ENCODE assay signal across 9 mouse cellular contexts in genomic region chr10:11361985-11362692, GRCm38 (mm10). TPM values are rescaled to one million over a fixed set of nuclear protein-coding genes. Genes with fewer than 3 reads are reported as not detected.
DNase-seq lines count a peak whose midpoint lies in the region; ATAC-seq and TF ChIP-seq lines count a peak whose summit lies in the region.
"Had no signal": no experiment of that assay in that cellular context is flagged by ENCODE, and none has a peak within 500 bp of the region (broad histone marks: within the 10 kb centered on the region; RNA-seq: fewer than 3 reads in every experiment).

No protein-coding gene starts in this region.

- no peaks in the 10 kb centered on the region for H3K36me3 ChIP-seq in kidney, adult 2 months (ENCODE audit: control insufficient read depth, insufficient read depth, low read length)
- no peaks in the 10 kb centered on the region for H3K36me3 ChIP-seq in kidney, embryonic 14.5 days (ENCODE audit: control insufficient read depth, insufficient read depth, low read length)
- no peaks in the 10 kb centered on the region for H3K36me3 ChIP-seq in MEL (ENCODE audit: control insufficient read depth in 1 of 2, insufficient read depth in 2 of 2, low read length in 2 of 2)
- H3K36me3 ChIP-seq in forebrain, embryonic 12.5 days (replicated peaks) = no peaks in the 10 kb centered on the region
- H3K36me3 ChIP-seq: embryonic facial prominence, embryonic 15.5 days; limb, embryonic 13.5 days had no signal

- H3K4me3 ChIP-seq in kidney, adult 2 months (ENCODE audit: insufficient read depth, low read depth, low read length) = no peak overlapping the region
- H3K4me3 ChIP-seq in kidney, embryonic 14.5 days (ENCODE audit: low read length) = no peak overlapping the region
- H3K4me3 ChIP-seq in MEL (ENCODE audit: control insufficient read depth in 1 of 2, insufficient read depth in 1 of 2, low read depth in 2 of 2, low read length in 2 of 2) = no peak overlapping the region
- H3K4me3 ChIP-seq in forebrain, embryonic 12.5 days (replicated peaks) = no peak overlapping the region
- H3K4me3 ChIP-seq: embryonic facial prominence, embryonic 15.5 days; limb, embryonic 13.5 days had no signal

- H3K9ac ChIP-seq in kidney, embryonic 14.5 days (ENCODE audit: low read depth, low read length) = no peak overlapping the region
- no peak overlapping the region for H3K9ac ChIP-seq in MEL (ENCODE audit: control insufficient read depth, low read depth, low read length, poor library complexity, severe bottlenecking)
- H3K9ac ChIP-seq in forebrain, embryonic 12.5 days = no peak overlapping the region
- H3K9ac ChIP-seq: embryonic facial prominence, embryonic 15.5 days; limb, embryonic 13.5 days had no signal

- no peak for TF ChIP-seq POLR2A in kidney, adult 2 months (IDR thresholded peaks at IDR 0.05; ENCODE audit: low read depth, low read length)
- no peak for TF ChIP-seq POLR2A in MEL (IDR thresholded peaks at IDR 0.05; ENCODE audit: control insufficient read depth in 1 of 2, insufficient read depth in 1 of 2, low read depth in 1 of 2, low read length in 2 of 2, poor library complexity in 1 of 2)

- WGBS in kidney, adult 2 months = 67% methylated on average over 5 of the region's 5 CpGs
- 60% methylated on average over 5 of the region's 5 CpGs for WGBS in kidney, embryonic 14.5 days
- WGBS in forebrain, embryonic 12.5 days = 64% methylated on average over 5 of the region's 5 CpGs

- no peak for TF ChIP-seq EP300 in MEL (IDR thresholded peaks at IDR 0.05; ENCODE audit: low read depth in 1 of 2, low read length in 2 of 2)

- H3K4me2 ChIP-seq in kidney, embryonic 14.5 days (replicated peaks; ENCODE audit: low read depth, low read length) = no peak overlapping the region
- H3K4me2 ChIP-seq in forebrain, embryonic 12.5 days = no peak overlapping the region
- H3K4me2 ChIP-seq: embryonic facial prominence, embryonic 15.5 days; limb, embryonic 13.5 days had no signal

- TF ChIP-seq RAD21 in MEL (IDR thresholded peaks at IDR 0.05; ENCODE audit: low read depth, low read length) = peak; percentile 62

- no peaks in the 10 kb centered on the region for H3K9me3 ChIP-seq in kidney, embryonic 14.5 days (ENCODE audit: control insufficient read depth, low read length)
- no peaks in the 10 kb centered on the region for H3K9me3 ChIP-seq in MEL (replicated peaks; ENCODE audit: insufficient read depth, low read length)
- H3K9me3 ChIP-seq in forebrain, embryonic 12.5 days = no peaks in the 10 kb centered on the region
- H3K9me3 ChIP-seq: embryonic facial prominence, embryonic 15.5 days; limb, embryonic 13.5 days had no signal

- TF ChIP-seq CTCF in kidney, adult 2 months (conservative IDR thresholded peaks at IDR 0.05; ENCODE audit: insufficient read depth, insufficient read length, low read depth, low read length) = peak; percentile 42
- peak in 2 of 3 experiments; percentile 59 to 72; a peak in 4 of 6 replicates for TF ChIP-seq CTCF in MEL (IDR thresholded peaks at IDR 0.05 in 2 of 3, conservative IDR thresholded peaks at IDR 0.05 in 1 of 3; ENCODE audit: control insufficient read depth in 1 of 3, insufficient read depth in 1 of 3, low read depth in 2 of 3, low read length in 3 of 3, poor library complexity in 1 of 3, severe bottlenecking in 1 of 3)

- H3K4me1 ChIP-seq in kidney, adult 2 months (ENCODE audit: control insufficient read depth, insufficient read depth, low read length) = no peaks in the 10 kb centered on the region
- no peaks in the 10 kb centered on the region for H3K4me1 ChIP-seq in kidney, embryonic 14.5 days (ENCODE audit: control insufficient read depth, insufficient read depth, low read length)
- H3K4me1 ChIP-seq in MEL (ENCODE audit: control insufficient read depth in 1 of 2, insufficient read depth in 2 of 2, low read length in 2 of 2) = no peaks in the 10 kb centered on the region
- no peaks in the 10 kb centered on the region for H3K4me1 ChIP-seq in forebrain, embryonic 12.5 days
- H3K4me1 ChIP-seq: embryonic facial prominence, embryonic 15.5 days; limb, embryonic 13.5 days had no signal

- no peaks in the 10 kb centered on the region for H3K79me2 ChIP-seq in MEL (ENCODE audit: control insufficient read depth, insufficient read depth, low read length, poor library complexity)

- no peaks in the 10 kb centered on the region for H3K27me3 ChIP-seq in kidney, adult 2 months (replicated peaks; ENCODE audit: control insufficient read depth, insufficient read depth, low read length)
- H3K27me3 ChIP-seq in kidney, embryonic 14.5 days (ENCODE audit: control insufficient read depth, insufficient read depth, low read length) = no peaks in the 10 kb centered on the region
- H3K27me3 ChIP-seq in MEL (ENCODE audit: control insufficient read depth in 1 of 2, insufficient read depth in 2 of 2, low read length in 2 of 2) = no peaks in the 10 kb centered on the region
- no peaks in the 10 kb centered on the region for H3K27me3 ChIP-seq in forebrain, embryonic 12.5 days
- H3K27me3 ChIP-seq: embryonic facial prominence, embryonic 15.5 days; limb, embryonic 13.5 days had no signal

- no peak; the same call in 1 of the 2 replicates for ATAC-seq in kidney, embryonic 14.5 days (ENCODE audit: low FRiP score, low TSS enrichment)
- ATAC-seq in forebrain, embryonic 12.5 days (ENCODE audit: low FRiP score) = peak; percentile 69; the same call in 1 of the 2 replicates

- DNase-seq in kidney, adult 2 months = peak; percentile 60
- peak; percentile 61 for DNase-seq in 416B (ENCODE audit: low read depth)
- DNase-seq in MEL (ENCODE audit: low read depth, low spot score) = peak; percentile 69
- peak; percentile 35 for DNase-seq in lung, postnatal 25 days (ENCODE audit: low spot score)
- no peak for DNase-seq in yolk sac, embryonic 10.5 days (ENCODE audit: low spot score)

- no peak overlapping the region for H3K27ac ChIP-seq in kidney, adult 2 months (ENCODE audit: insufficient read depth, low read depth, low read length)
- no peak overlapping the region for H3K27ac ChIP-seq in kidney, embryonic 14.5 days (ENCODE audit: low read depth, low read length)
- H3K27ac ChIP-seq in MEL (ENCODE audit: control insufficient read depth, low read depth, low read length) = no peak overlapping the region
- H3K27ac ChIP-seq in forebrain, embryonic 12.5 days = no peak overlapping the region
- H3K27ac ChIP-seq: embryonic facial prominence, embryonic 15.5 days; limb, embryonic 13.5 days had no signal

TF ChIP-seq in MEL, 35 proteins besides CTCF, POLR2A, EP300 and RAD21:
- TF ChIP-seq USF2 (IDR thresholded peaks at IDR 0.05; ENCODE audit: borderline replicate concordance in 1 of 2, insufficient read depth in 1 of 2, low read depth in 1 of 2, low read length in 2 of 2) (no peak), TCF12 (IDR thresholded peaks at IDR 0.05; ENCODE audit: low read depth, low read length) (no peak), MAZ (IDR thresholded peaks at IDR 0.05; ENCODE audit: low read depth, low read length) (no peak), USF1 (IDR thresholded peaks at IDR 0.05; ENCODE audit: low read depth, low read length) (no peak), NRF1 (IDR thresholded peaks at IDR 0.05; ENCODE audit: insufficient read depth, low read depth, low read length, poor library complexity, severe bottlenecking) (no peak), BHLHE40 (IDR thresholded peaks at IDR 0.05; ENCODE audit: borderline replicate concordance, low read depth, low read length) (no peak), ETS1 (IDR thresholded peaks at IDR 0.05; ENCODE audit: low read depth, low read length) (no peak), ZC3H11A (IDR thresholded peaks at IDR 0.05; ENCODE audit: low read depth, low read length) (peak; percentile 24; the same call in 1 of the 2 replicates), SMC3 (IDR thresholded peaks at IDR 0.05; ENCODE audit: low read depth, low read length) (peak; percentile 54), HCFC1 (IDR thresholded peaks at IDR 0.05; ENCODE audit: low read depth, low read length) (no peak), KAT2A (conservative IDR thresholded peaks at IDR 0.05; ENCODE audit: low read depth, low read length) (no peak), POLR2AphosphoS2 (IDR thresholded peaks at IDR 0.05; ENCODE audit: low read length) (no peak)

RNA-seq across cellular contexts. Expression of gene Epm2a, which starts 18.9 kb away (rescaled TPM):
- 6.5 and 7.5 TPM in 2 replicates for polyA plus RNA-seq in kidney, adult 2 months (2012; rRNA removed)
- polyA plus RNA-seq in kidney, embryonic 14.5 days (2014; fragmentation: Nextera tagmentation; extraction: Ambion mirVana) = 0.76 and 0.93 TPM in 2 replicates
- total RNA-seq in MEL (2012; rRNA removed) = 0.29 and 0.31 TPM in 2 replicates
- polyA plus RNA-seq in MEL (2012; ENCODE audit: insufficient read depth in 1 of 2, insufficient read length in 2 of 2, low read depth in 1 of 2, low replicate concordance in 2 of 2, missing spikeins in 1 of 2) = under 1 TPM in 1 of 2 experiments, not detected in 1; 0.25 TPM
- 0.68 and 1.7 TPM in 2 replicates for polyA plus RNA-seq in forebrain, embryonic 12.5 days (2016; fragmentation: Nextera tagmentation; extraction: Ambion mirVana)
